Mouse (Mus musculus): ENCODE results near the gene Slc4a10. TPM values are rescaled to one million over a fixed set of nuclear protein-coding genes. Genes with fewer than 3 reads are reported as not detected.

Gene Slc4a10
- polyA plus RNA-seq, 1 experiment, result 69.8 TPM

GRCm38 (mm10) chr2:62307477-62307876, 261.2 kb downstream of the Slc4a10 start:
- Histone ChIP-seq H3K27ac (ENCODE audit: insufficient read depth, low read length) (no peak overlapping the region), H3K4me1 (ENCODE audit: control insufficient read depth, insufficient read depth, low read length) (no peaks in the 10 kb centered on the region), H3K27me3 (ENCODE audit: control insufficient read depth, insufficient read depth, low read length) (no peaks in the 10 kb centered on the region), H3K4me3 (replicated peaks; ENCODE audit: insufficient read depth, low read depth, low read length) (no peak overlapping the region)
- WGBS, result 47% methylated on average over 2 of the region's 2 CpGs
- TF ChIP-seq CTCF (IDR thresholded peaks at IDR 0.05; ENCODE audit: borderline replicate concordance, insufficient read depth, low read depth, low read length) (no peak), POLR2A (IDR thresholded peaks at IDR 0.05; ENCODE audit: borderline replicate concordance, insufficient read depth, low read length) (no peak)
- no peak for DNase-seq

- 53% methylated on average over 2 of the region's 2 CpGs for WGBS
- TF ChIP-seq POLR2A (IDR thresholded peaks at IDR 0.05; ENCODE audit: borderline replicate concordance, insufficient read depth, low read length) (no peak), CTCF (IDR thresholded peaks at IDR 0.05; ENCODE audit: borderline replicate concordance, insufficient read depth, low read depth, low read length) (no peak)
- H3K4me3 ChIP-seq (replicated peaks; ENCODE audit: insufficient read depth, low read depth, low read length), result no peak overlapping the region
- no peak for DNase-seq
- no peaks in the 10 kb centered on the region for H3K27me3 ChIP-seq (ENCODE audit: control insufficient read depth, insufficient read depth, low read length)
- no peaks in the 10 kb centered on the region for H3K4me1 ChIP-seq (ENCODE audit: control insufficient read depth, insufficient read depth, low read length)
- H3K27ac ChIP-seq (ENCODE audit: insufficient read depth, low read length), result no peak overlapping the region
Observed at GRCm38 (mm10) chr2:62316930-62317329, 270.7 kb downstream of the Slc4a10 start.

GRCm38 (mm10) chr2:62319489-62319888, 273.2 kb downstream of the Slc4a10 start:
- no peak for DNase-seq
- Histone ChIP-seq H3K27ac (ENCODE audit: insufficient read depth, low read length) (no peak overlapping the region), H3K27me3 (ENCODE audit: control insufficient read depth, insufficient read depth, low read length) (no peaks in the 10 kb centered on the region), H3K4me3 (replicated peaks; ENCODE audit: insufficient read depth, low read depth, low read length) (no peak overlapping the region), H3K4me1 (ENCODE audit: control insufficient read depth, insufficient read depth, low read length) (no peaks in the 10 kb centered on the region; the same call in 1 of the 2 replicates)
- WGBS, result 89% methylated on average over 3 of the region's 3 CpGs
- TF ChIP-seq CTCF (IDR thresholded peaks at IDR 0.05; ENCODE audit: borderline replicate concordance, insufficient read depth, low read depth, low read length), result no peak
- no peak for TF ChIP-seq POLR2A (IDR thresholded peaks at IDR 0.05; ENCODE audit: borderline replicate concordance, insufficient read depth, low read length)

DNA sequence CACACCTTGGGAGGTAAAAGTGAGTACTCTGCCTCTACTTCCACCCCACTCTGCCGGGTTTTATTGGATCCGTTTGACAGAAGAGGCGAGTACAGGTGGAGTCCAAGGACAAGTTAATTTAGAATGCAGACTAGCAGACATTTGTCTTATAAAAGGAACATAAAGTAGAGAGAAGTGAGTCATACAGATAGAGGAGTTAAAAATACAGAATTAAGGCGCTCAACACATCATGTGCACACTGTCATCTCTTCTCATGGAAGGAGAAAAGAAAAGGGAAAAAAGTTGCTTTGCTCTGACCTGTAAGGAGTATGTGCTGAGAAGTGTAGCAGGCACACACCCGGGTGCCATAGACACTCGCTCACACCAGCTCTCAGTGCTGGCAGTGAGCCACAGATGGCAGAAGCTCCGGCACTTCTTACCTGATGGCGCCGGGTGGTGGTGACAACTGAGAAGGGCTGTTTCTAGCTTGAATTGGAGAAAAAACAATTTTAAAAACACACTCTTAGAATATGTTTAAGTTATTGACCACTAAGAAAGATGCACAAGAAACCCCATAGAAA, 276.9 kb downstream of the Slc4a10 start:
- no peak for TF ChIP-seq POLR2A (IDR thresholded peaks at IDR 0.05; ENCODE audit: borderline replicate concordance, insufficient read depth, low read length)
- TF ChIP-seq CTCF (IDR thresholded peaks at IDR 0.05; ENCODE audit: borderline replicate concordance, insufficient read depth, low read depth, low read length), result peak; percentile 15; the same call in 1 of the 2 replicates
- H3K27me3 ChIP-seq (ENCODE audit: control insufficient read depth, insufficient read depth, low read length), result no peaks in the 10 kb centered on the region
- H3K27ac ChIP-seq (ENCODE audit: insufficient read depth, low read length), result no peak overlapping the region
- WGBS, result 31% methylated on average over 9 of the region's 9 CpGs
- H3K4me3 ChIP-seq (replicated peaks; ENCODE audit: insufficient read depth, low read depth, low read length), result no peak overlapping the region
- no peaks in the 10 kb centered on the region; the same call in 1 of the 2 replicates for H3K4me1 ChIP-seq (ENCODE audit: control insufficient read depth, insufficient read depth, low read length)
- DNase-seq, result peak; percentile 82 to 87

DNA sequence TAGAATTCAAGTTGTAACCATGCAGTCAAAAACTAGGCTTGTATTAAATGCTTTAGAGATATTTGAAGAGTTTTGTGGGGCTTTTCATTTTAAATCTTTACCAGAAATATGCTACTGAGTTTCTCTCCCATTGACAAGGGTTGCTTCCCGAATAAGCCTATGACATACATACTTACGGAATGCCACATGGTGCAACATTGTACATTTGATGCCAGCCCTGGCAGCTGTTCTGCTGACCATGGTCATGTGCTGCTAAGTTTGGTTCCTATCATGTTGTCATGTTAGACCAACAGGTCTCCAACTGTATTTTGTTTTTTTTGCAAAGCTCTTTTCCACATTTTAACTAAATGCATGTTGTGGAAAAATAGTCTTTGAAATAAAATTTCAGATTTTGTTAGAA, 279.1 kb downstream of the Slc4a10 start:
- H3K4me1 ChIP-seq (ENCODE audit: control insufficient read depth, insufficient read depth, low read length), result no peaks in the 10 kb centered on the region; the same call in 1 of the 2 replicates
- no peak for TF ChIP-seq POLR2A (IDR thresholded peaks at IDR 0.05; ENCODE audit: borderline replicate concordance, insufficient read depth, low read length)
- TF ChIP-seq CTCF (IDR thresholded peaks at IDR 0.05; ENCODE audit: borderline replicate concordance, insufficient read depth, low read depth, low read length), result no peak
- DNase-seq, result no peak
- no peak overlapping the region for H3K4me3 ChIP-seq (replicated peaks; ENCODE audit: insufficient read depth, low read depth, low read length)
- H3K27ac ChIP-seq (ENCODE audit: insufficient read depth, low read length), result no peak overlapping the region
- WGBS, result 76% methylated on average over 2 of the region's 2 CpGs
- no peaks in the 10 kb centered on the region for H3K27me3 ChIP-seq (ENCODE audit: control insufficient read depth, insufficient read depth, low read length)

- no peak overlapping the region for H3K4me3 ChIP-seq (replicated peaks; ENCODE audit: insufficient read depth, low read depth, low read length)
- H3K27me3 ChIP-seq (ENCODE audit: control insufficient read depth, insufficient read depth, low read length), result no peaks in the 10 kb centered on the region
- no peaks in the 10 kb centered on the region for H3K4me1 ChIP-seq (ENCODE audit: control insufficient read depth, insufficient read depth, low read length)
- DNase-seq, result no peak
- WGBS, result 54% methylated on average over 4 of the region's 4 CpGs
- H3K27ac ChIP-seq (ENCODE audit: insufficient read depth, low read length), result no peak overlapping the region
- no peak for TF ChIP-seq CTCF (IDR thresholded peaks at IDR 0.05; ENCODE audit: borderline replicate concordance, insufficient read depth, low read depth, low read length)
- TF ChIP-seq POLR2A (IDR thresholded peaks at IDR 0.05; ENCODE audit: borderline replicate concordance, insufficient read depth, low read length), result no peak
Observed at GRCm38 (mm10) chr2:62331913-62332312, 285.7 kb downstream of the Slc4a10 start.

GRCm38 (mm10) chr2:62332465-62332864, 286.2 kb downstream of the Slc4a10 start:
- no peak for TF ChIP-seq POLR2A (IDR thresholded peaks at IDR 0.05; ENCODE audit: borderline replicate concordance, insufficient read depth, low read length)
- no peak for TF ChIP-seq CTCF (IDR thresholded peaks at IDR 0.05; ENCODE audit: borderline replicate concordance, insufficient read depth, low read depth, low read length)
- WGBS, result 83% methylated on average over 8 of the region's 8 CpGs
- no peaks in the 10 kb centered on the region for H3K4me1 ChIP-seq (ENCODE audit: control insufficient read depth, insufficient read depth, low read length)
- DNase-seq, result no peak
- no peak overlapping the region for H3K27ac ChIP-seq (ENCODE audit: insufficient read depth, low read length)
- no peak overlapping the region for H3K4me3 ChIP-seq (replicated peaks; ENCODE audit: insufficient read depth, low read depth, low read length)
- H3K27me3 ChIP-seq (ENCODE audit: control insufficient read depth, insufficient read depth, low read length), result no peaks in the 10 kb centered on the region

DNA sequence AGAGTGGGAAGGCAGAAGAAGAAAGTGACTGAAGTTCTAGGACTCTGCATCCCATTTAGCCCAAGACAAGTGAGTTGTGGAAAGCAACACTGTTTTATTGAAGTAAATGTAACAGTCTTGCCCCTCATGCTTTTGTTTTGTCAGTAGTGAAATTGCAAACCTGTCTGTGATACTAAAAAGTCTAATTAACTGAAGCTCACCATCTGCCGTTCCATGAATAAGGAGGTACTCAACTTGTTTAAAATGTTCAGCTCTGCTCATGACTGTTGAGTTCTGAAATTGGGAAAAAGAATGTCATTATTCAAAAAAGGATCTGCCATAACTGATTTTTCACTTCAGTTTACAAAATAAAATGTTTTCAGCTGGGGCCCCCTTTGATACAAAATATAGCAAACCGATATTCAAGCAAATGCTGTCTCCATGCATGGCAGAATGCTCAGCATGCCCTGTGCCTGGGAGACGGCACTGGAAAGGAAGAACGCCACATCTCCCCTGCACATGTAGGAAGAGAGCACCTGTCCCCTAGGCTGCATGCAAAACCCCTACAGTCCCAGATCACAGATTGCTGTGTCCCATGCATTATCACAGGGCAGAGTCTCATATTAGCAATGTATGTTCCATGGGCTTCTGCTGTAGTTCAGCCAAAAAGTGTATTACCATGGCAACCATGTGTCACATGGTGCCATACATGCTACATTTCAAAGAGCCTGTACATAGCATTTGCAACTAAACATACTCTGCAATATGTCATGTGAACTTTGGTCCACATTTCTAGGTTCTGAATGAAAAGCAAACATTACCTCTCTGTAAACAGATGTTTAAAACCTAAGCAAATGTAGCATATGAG, 288.4 kb downstream of the Slc4a10 start:
- no peak for DNase-seq
- 79% methylated on average over 4 of the region's 4 CpGs for WGBS
- Histone ChIP-seq H3K27ac (ENCODE audit: insufficient read depth, low read length) (no peak overlapping the region), H3K27me3 (ENCODE audit: control insufficient read depth, insufficient read depth, low read length) (no peaks in the 10 kb centered on the region), H3K4me1 (ENCODE audit: control insufficient read depth, insufficient read depth, low read length) (no peaks in the 10 kb centered on the region), H3K4me3 (replicated peaks; ENCODE audit: insufficient read depth, low read depth, low read length) (no peak overlapping the region)
- TF ChIP-seq CTCF (IDR thresholded peaks at IDR 0.05; ENCODE audit: borderline replicate concordance, insufficient read depth, low read depth, low read length) (no peak), POLR2A (IDR thresholded peaks at IDR 0.05; ENCODE audit: borderline replicate concordance, insufficient read depth, low read length) (no peak)

Data from cerebellum, adult 2 months (tissue).